Mouse (Mus musculus): ENCODE results near the gene Phlpp1. TPM values are rescaled to one million over a fixed set of nuclear protein-coding genes. Genes with fewer than 3 reads are reported as not detected.

The Phlpp1 gene
- total and polyA plus RNA-seq, 2 experiments from 2014 or later, result 3.9 to 15.2 TPM

DNA sequence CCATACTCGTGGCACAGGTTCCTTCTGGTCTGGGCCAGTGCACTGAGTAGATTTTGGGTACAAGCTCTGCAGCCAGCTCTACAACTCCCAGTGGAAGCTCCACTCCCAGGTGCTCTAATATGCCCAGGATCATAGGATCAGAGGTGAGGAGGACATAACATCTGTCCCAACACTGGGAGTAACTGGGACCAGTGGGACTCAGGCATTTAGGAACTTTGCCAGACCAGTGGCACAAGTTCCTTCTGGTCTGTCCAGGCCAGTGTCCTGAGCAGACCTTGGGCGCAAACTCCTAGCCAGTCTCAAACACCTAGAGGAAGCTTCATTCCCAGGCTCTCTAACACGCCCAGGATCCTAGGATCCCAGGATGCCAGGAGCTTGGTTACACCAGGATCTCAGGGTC lies 72.7 kb downstream of the Phlpp1 start:
- H3K4me1 ChIP-seq (ENCODE audit: control insufficient read depth, insufficient read depth), result peaks cover 41% of the 10 kb centered on the region
- H3K27ac ChIP-seq (ENCODE audit: low read depth), result no peak overlapping the region
- no peaks in the 10 kb centered on the region for H3K9me3 ChIP-seq (replicated peaks; ENCODE audit: control insufficient read depth, low read length)
- no peaks in the 10 kb centered on the region for H3K36me3 ChIP-seq (replicated peaks; ENCODE audit: control insufficient read depth, insufficient read depth, low read length)
- H3K9ac ChIP-seq (replicated peaks; ENCODE audit: low read depth, low read length), result no peak overlapping the region
- H3K4me3 ChIP-seq (ENCODE audit: low read depth, low read length), result no peak overlapping the region
- 77% methylated on average over 3 of the region's 3 CpGs for WGBS
- H3K27me3 ChIP-seq (ENCODE audit: control insufficient read depth, insufficient read depth, low read length), result no peaks in the 10 kb centered on the region
- DNase-seq (ENCODE audit: low spot score) (no peak), ATAC-seq (ENCODE audit: insufficient read depth, low read depth) (no peak)
- TF ChIP-seq CTCF (IDR thresholded peaks at IDR 0.05; ENCODE audit: low read depth) (no peak), EP300 (IDR thresholded peaks at IDR 0.05; ENCODE audit: low read depth) (no peak)
- H3K4me2 ChIP-seq (ENCODE audit: low read depth, low read length), result no peak overlapping the region

DNA sequence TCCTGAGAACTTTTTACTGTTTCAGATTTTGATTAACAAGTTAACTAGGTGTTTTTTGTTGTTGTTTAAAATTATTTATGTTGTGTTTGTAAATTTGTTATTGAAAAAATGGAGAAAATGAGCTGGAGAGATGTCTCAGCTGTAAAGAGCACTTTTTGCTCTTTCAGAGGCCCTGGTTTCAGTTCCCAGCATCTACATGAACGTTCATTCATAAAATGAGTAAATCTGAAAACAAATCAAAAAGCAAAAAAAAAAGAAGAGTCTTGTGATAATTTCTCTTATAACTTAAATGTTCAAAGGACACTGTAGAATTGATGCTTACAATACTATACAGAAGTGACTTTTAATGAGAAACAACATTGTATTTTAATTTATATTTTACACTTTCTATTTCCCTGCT lies 82.5 kb downstream of the Phlpp1 start:
- Histone ChIP-seq H3K4me3 (ENCODE audit: low read depth, low read length) (no peak overlapping the region), H3K36me3 (replicated peaks; ENCODE audit: control insufficient read depth, insufficient read depth, low read length) (no peaks in the 10 kb centered on the region), H3K4me1 (ENCODE audit: control insufficient read depth, insufficient read depth) (no peaks in the 10 kb centered on the region), H3K4me2 (ENCODE audit: low read depth, low read length) (no peak overlapping the region), H3K27me3 (ENCODE audit: control insufficient read depth, insufficient read depth, low read length) (no peaks in the 10 kb centered on the region), H3K27ac (ENCODE audit: low read depth) (no peak overlapping the region), H3K9ac (replicated peaks; ENCODE audit: low read depth, low read length) (no peak overlapping the region), H3K9me3 (replicated peaks; ENCODE audit: control insufficient read depth, low read length) (no peaks in the 10 kb centered on the region)
- ATAC-seq (ENCODE audit: insufficient read depth, low read depth), result no peak
- no peak for TF ChIP-seq EP300 (IDR thresholded peaks at IDR 0.05; ENCODE audit: low read depth)
- TF ChIP-seq CTCF (IDR thresholded peaks at IDR 0.05; ENCODE audit: low read depth), result no peak
- no peak for DNase-seq (ENCODE audit: low spot score)
- 89% methylated on average over 1 of the region's 1 CpGs for WGBS

DNA sequence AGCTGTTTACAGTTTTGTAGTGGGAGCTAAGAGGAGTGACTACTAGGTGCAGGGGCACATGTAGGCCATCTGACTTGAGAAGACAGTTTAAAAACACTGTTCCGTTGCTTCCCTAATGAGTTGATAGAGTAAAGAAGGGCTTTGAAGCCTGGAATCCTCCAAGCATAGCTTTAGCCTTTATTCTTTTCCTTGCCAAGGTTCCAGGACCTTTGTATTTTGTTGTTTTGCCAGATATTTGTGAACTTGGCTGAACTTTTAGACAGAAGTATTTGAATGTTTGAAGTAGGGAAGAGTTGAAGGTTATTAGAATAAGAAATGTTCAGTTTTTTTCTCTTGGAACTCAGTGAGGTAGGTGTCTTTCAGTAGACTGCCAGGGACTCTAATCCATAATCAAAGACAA lies 85.6 kb downstream of the Phlpp1 start:
- no peaks in the 10 kb centered on the region for H3K27me3 ChIP-seq (ENCODE audit: control insufficient read depth, insufficient read depth, low read length)
- DNase-seq (ENCODE audit: low spot score) (no peak), ATAC-seq (ENCODE audit: insufficient read depth, low read depth) (no peak)
- no peak overlapping the region for H3K27ac ChIP-seq (ENCODE audit: low read depth)
- no peak overlapping the region for H3K4me2 ChIP-seq (ENCODE audit: low read depth, low read length)
- TF ChIP-seq EP300 (IDR thresholded peaks at IDR 0.05; ENCODE audit: low read depth) (no peak), CTCF (IDR thresholded peaks at IDR 0.05; ENCODE audit: low read depth) (no peak)
- no peak overlapping the region for H3K4me3 ChIP-seq (ENCODE audit: low read depth, low read length)
- 84% methylated on average over 1 of the region's 1 CpGs for WGBS
- H3K4me1 ChIP-seq (ENCODE audit: control insufficient read depth, insufficient read depth), result peaks cover 6% of the 10 kb centered on the region
- H3K36me3 ChIP-seq (replicated peaks; ENCODE audit: control insufficient read depth, insufficient read depth, low read length), result no peaks in the 10 kb centered on the region
- H3K9ac ChIP-seq (replicated peaks; ENCODE audit: low read depth, low read length), result no peak overlapping the region
- no peaks in the 10 kb centered on the region for H3K9me3 ChIP-seq (replicated peaks; ENCODE audit: control insufficient read depth, low read length)

DNA sequence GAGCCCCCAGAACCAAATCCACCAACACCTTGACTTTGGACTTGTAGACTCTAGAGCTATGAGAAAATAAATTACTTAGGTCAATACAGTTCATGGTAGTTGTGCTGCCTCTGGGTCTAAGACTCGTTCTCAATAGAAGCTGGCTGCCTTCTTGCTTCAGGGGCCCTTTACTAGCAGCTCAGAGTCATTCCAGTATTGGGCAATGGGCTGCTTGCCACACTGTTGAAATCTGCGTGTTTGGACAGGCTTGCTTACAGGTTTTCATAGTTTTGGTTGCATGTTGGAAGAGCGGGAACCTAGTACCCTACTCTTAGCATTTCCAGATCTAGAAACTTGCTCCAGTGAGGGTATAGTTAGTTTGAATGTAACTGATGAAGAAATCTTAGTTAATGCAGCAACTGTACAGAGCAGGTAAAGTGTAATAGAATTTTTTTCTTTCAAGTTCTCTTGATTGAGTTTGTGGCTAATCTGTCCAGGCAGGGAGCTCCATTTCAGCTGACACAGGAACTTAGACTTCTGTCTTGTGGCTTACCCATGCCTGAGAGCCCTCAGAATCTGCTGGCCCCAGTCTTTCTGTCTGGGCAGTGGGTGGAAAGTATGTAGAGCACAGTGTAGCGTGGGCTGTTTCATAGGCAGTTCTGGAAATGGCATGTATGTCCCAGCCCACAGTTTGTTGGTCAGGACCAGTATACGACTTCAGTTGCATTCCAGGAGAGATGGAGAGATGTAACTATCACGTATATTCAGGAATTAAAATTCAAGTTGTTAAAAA lies 96.7 kb downstream of the Phlpp1 start:
- 85% methylated on average over 6 of the region's 6 CpGs for WGBS
- no peak overlapping the region for H3K4me2 ChIP-seq (ENCODE audit: low read depth, low read length)
- no peak overlapping the region for H3K27ac ChIP-seq (ENCODE audit: low read depth)
- H3K4me1 ChIP-seq (ENCODE audit: control insufficient read depth, insufficient read depth), result 0 out of 2 replicates have a peak, but pooled peaks cover 7% of the 10 kb centered on the region
- DNase-seq (ENCODE audit: low spot score), result no peak
- H3K9ac ChIP-seq (replicated peaks; ENCODE audit: low read depth, low read length), result no peak overlapping the region
- TF ChIP-seq EP300 (IDR thresholded peaks at IDR 0.05; ENCODE audit: low read depth) (no peak), CTCF (IDR thresholded peaks at IDR 0.05; ENCODE audit: low read depth) (no peak)
- H3K4me3 ChIP-seq (ENCODE audit: low read depth, low read length), result no peak overlapping the region
- H3K9me3 ChIP-seq (replicated peaks; ENCODE audit: control insufficient read depth, low read length), result no peaks in the 10 kb centered on the region
- no peaks in the 10 kb centered on the region for H3K27me3 ChIP-seq (ENCODE audit: control insufficient read depth, insufficient read depth, low read length)
- ATAC-seq (ENCODE audit: insufficient read depth, low read depth), result no peak
- no peaks in the 10 kb centered on the region for H3K36me3 ChIP-seq (replicated peaks; ENCODE audit: control insufficient read depth, insufficient read depth, low read length)

DNA sequence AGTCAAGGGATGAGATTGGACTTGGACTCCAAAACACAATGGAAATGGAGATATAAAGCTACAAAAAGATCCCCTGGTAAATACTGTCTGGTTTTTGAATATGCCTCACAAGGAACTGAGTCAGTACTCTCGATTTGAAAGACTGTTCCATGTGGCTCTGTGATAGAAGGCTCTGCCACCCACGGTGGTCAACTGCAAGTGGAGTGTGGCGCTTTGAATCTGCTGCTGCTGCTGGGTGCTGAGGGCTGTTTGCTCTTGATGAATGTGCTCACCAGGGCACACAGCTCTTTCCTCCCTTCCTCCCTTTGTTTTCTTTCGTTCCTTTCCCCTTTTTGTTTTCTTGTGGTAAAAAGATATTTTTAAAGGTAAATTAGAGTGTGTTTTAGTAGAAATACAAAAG lies 97.8 kb downstream of the Phlpp1 start:
- no peaks in the 10 kb centered on the region for H3K27me3 ChIP-seq (ENCODE audit: control insufficient read depth, insufficient read depth, low read length)
- DNase-seq (ENCODE audit: low spot score) (no peak), ATAC-seq (ENCODE audit: insufficient read depth, low read depth) (no peak)
- H3K4me3 ChIP-seq (ENCODE audit: low read depth, low read length), result no peak overlapping the region
- no peaks in the 10 kb centered on the region for H3K9me3 ChIP-seq (replicated peaks; ENCODE audit: control insufficient read depth, low read length)
- no peaks in the 10 kb centered on the region for H3K36me3 ChIP-seq (replicated peaks; ENCODE audit: control insufficient read depth, insufficient read depth, low read length)
- H3K4me2 ChIP-seq (ENCODE audit: low read depth, low read length), result no peak overlapping the region
- TF ChIP-seq EP300 (IDR thresholded peaks at IDR 0.05; ENCODE audit: low read depth) (no peak), CTCF (IDR thresholded peaks at IDR 0.05; ENCODE audit: low read depth) (no peak)
- 51% methylated on average over 4 of the region's 4 CpGs for WGBS
- 0 out of 2 replicates have a peak, but pooled peaks cover 7% of the 10 kb centered on the region for H3K4me1 ChIP-seq (ENCODE audit: control insufficient read depth, insufficient read depth)
- no peak overlapping the region for H3K9ac ChIP-seq (replicated peaks; ENCODE audit: low read depth, low read length)
- H3K27ac ChIP-seq (ENCODE audit: low read depth), result no peak overlapping the region

DNA sequence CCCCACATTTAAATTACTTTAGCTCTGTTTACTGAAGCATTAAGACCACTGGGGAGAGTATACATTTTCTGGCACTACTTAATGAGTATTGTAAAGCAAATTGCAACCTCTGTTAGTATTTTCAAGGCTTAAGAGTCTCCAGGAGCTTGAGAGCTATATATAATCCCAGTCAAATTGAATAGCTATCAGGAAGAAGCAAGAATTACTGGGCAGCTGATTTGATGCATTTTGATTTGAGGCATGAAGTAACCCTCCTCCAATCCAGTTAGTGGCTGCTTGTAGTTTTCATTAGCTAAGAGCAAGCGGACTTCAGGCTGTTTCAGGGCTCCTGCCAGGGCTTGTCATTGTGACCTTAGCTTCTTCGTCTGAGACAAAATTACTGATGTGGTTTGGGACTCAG lies 101.4 kb downstream of the Phlpp1 start:
- H3K27me3 ChIP-seq (ENCODE audit: control insufficient read depth, insufficient read depth, low read length), result no peaks in the 10 kb centered on the region
- no peak overlapping the region for H3K4me3 ChIP-seq (ENCODE audit: low read depth, low read length)
- no peak overlapping the region for H3K27ac ChIP-seq (ENCODE audit: low read depth)
- H3K4me2 ChIP-seq (ENCODE audit: low read depth, low read length), result no peak overlapping the region
- ATAC-seq (ENCODE audit: insufficient read depth, low read depth) (no peak), DNase-seq (ENCODE audit: low spot score) (no peak)
- H3K9ac ChIP-seq (replicated peaks; ENCODE audit: low read depth, low read length), result no peak overlapping the region
- no peaks in the 10 kb centered on the region for H3K36me3 ChIP-seq (replicated peaks; ENCODE audit: control insufficient read depth, insufficient read depth, low read length)
- 72% methylated on average over 2 of the region's 2 CpGs for WGBS
- no peak for TF ChIP-seq EP300 (IDR thresholded peaks at IDR 0.05; ENCODE audit: low read depth)
- no peak for TF ChIP-seq CTCF (IDR thresholded peaks at IDR 0.05; ENCODE audit: low read depth)
- 0 out of 2 replicates have a peak, but pooled peaks cover 7% of the 10 kb centered on the region for H3K4me1 ChIP-seq (ENCODE audit: control insufficient read depth, insufficient read depth)
- no peaks in the 10 kb centered on the region for H3K9me3 ChIP-seq (replicated peaks; ENCODE audit: control insufficient read depth, low read length)
